Mouse (Mus musculus): ENCODE measurements at regions not wholly inside any gene's neighbourhood (a gene's known extent, or its start where the extent isn't known, plus 50 kb on each side); places are given as distances from the start of the nearest gene placed in this dataset.

DNA sequence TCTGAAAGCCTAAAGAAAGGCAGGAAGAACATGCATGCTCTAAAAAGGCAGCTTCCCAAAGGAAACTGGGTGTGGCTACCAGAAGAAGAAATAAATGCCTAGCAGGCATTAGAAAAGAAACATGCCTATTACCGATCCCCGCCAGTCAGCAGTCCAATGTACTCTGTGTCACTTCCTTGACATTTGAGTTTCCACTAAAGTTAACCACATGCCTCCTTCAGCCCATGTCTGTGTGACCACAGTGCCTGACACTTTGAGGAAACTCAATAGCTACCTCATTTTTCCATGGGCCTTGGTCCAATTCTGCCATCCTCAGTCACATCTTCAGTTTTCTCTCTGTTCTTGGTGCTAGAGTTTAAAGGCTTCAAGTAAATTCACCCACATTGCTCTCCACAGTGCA, 233.7 kb upstream of the Isx start:
- no peak for DNase-seq

DNA sequence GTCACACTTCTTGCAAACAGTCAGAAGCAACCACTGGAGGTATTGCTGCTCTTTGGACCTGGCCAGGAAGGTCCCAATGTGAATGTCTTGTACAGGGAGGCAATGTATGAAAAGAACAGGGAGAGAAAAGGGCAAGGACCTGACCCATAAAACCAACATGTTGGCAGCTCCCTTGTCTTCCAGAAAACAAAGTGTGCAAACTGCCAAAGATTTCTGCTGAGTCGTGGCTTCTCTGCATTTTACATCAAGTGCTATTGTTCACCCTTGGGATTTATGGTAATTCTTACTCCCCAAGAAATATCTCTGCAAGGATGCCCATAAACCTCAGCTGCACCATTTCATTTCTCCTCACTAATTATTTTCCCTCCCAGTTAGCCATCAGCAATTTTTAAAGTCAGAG, 232.3 kb upstream of the Isx start:
- no peak for DNase-seq

DNA sequence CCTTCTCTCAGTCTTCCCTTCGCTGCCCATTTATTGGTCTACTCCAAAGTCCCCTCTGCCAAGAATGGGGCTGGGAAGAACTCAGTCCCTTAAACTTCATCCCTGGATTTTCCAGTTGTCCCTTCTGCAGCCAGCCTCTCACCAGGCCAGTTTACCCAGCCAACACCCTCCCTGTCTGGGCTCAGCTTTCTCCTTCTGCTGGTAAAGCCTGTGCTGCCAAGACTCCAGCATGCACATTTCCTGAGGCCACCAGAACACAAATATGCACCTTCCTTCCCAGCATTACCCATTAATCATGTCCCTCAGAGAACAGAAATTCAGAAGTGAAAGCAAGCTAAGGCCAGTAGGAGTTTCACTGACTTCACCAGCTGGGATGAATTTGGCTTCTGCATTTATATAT, 213.0 kb upstream of the Isx start:
- DNase-seq, result peak; percentile 73 to 83

DNA sequence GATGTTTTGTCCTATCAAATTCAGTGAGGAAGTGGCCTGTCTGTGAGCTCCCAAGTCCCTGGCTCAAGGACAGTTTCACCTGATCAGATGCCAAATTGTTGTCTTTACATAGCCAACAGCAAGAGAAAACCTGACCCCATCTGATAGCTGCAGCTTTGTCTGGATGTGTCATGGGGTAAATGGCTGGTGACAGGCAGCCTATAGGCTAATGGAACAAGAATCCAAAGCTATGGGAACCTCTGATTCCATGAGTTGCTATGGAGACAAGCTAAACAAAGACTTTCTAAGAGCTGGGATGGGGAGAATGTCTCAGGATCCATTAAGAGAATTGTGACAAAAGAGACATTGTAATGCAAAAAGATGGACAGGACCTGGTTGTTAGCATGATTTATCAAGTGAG, 184.6 kb upstream of the Isx start:
- peak in 1 of 2 experiments; percentile 3 for DNase-seq

DNA sequence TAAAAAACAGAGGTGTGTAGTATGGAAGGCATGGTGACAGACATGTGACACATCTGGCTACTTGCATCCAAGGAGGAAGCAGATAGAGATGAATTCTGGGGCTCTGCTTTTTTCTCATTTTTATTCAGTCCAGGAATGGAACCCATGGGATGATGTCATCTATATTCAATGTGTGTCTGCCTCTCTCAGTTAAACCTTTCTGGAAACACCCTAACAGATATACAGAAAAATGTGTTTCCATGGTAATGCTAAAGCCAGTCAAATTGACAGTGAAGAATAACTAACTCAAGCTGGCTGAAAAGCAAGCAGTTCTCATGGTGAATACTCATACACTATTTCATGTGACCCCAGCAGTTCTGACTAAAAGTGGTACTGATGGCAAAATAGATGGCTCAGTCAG, 177.0 kb upstream of the Isx start:
- no peak for DNase-seq

DNA sequence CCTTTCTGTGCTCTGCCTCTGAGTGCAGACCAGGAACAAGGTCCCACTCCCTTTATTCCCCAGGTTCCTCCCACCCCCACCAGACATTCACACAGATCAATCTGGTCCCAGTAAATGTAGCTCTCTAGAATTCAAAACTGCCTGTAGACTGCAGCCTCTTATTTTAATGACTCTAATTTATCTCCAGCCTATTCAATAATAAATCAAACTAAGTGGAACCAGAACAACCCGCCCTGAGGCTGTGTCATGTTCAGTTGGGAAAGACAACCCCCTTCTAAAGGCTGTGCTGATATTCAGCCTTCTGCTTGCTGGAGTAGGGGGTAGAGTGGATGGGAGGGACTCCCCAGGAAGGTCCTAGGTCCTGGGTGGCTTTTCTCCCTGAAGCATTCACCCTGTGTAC, 175.7 kb upstream of the Isx start:
- no peak for DNase-seq

DNA sequence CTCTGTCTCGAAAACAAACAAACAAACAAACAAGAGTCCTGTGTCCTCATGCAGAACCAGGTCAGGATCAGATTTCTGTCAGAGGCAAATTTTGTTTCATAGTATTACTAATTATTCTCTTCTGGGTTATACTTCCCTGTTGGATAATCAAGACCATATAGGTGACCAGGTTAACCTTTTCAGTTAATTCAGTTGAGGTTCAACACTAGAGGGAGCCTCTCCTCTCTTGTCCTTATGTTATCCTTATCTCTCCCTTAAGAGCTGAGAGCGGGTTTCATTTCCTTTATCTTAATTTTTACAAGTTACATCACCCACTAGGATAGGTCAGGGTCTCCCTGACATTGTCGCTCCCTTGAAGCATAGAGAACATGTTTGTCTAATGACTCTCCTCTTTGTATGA, 160.4 kb upstream of the Isx start:
- DNase-seq, result no peak

DNA sequence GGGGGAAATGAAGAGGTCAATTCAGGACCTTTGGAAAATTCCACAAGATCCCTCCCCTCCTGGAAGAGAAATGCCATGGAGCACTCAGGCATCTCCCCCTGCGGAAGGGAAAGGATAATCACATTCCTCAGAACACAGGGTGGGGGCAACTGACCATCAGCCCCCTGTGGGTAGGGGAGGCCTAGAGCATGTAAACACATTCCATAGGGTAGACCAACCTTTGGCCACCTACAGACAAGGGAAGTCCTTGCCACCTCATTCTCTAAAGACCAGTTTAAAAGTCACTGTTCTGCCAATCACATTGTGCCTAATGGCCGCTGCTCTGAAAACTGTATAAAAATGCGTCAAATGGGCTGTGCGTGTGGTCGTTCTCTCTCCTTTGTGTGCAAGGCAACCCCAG, 156.9 kb upstream of the Isx start:
- no peak for DNase-seq

DNA sequence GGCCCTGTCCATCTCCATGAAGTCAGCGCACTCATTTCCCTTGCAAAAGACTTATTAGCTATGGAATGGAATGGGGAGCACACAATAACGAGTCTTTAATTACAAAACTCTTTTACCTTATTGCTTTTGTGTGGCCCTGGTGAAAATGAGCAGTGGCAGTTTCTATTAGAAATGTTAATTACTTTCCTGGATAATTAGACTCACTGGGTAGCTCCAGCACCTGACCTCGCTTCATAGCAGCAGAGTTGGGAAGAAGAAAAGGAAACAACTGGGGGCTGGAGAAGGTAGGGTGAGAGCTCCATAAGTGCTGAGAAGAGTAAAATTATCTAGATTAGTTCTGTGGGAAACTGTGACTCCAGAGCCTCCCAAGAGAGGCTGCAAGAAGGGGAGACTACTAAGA, 108.2 kb upstream of the Isx start:
- no peak for DNase-seq

DNA sequence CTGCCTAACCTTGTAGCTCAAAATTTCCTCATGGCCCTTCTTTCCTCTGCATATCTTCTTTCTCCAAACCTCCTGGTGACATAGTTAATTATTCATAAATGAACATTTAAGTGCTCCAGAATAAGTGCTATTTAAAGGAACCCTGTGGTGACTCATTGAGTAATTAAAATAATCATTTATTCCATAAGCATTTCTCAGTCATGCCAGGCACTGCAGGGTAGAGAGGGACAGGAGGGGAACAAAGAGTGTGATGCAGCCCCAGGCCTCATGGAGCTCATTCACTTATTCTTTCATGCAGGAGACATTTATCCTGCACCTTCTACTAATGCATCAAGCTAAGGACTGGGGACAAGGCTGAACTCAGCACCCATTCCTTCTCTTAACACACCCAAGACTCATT, 97.4 kb upstream of the Isx start:
- DNase-seq, result no peak

DNA sequence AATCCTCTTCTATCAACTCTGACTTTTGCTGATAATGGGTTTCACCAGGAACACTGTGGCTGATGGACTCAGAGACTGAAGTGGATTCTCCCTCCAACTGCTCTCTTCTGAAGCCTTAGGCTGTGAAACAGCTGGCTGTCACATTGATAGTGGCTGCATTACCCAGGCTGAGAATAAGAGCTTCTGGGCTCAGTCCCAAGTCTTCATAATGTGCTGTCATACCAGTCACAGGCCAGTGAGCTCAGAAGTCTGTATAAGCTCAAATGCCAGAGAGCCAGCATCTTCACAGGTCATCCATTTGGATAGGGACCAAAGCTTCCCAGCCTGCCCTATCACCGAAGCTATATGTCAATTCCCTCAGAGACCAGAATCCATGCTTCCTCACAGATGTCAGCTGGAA, 91.9 kb upstream of the Isx start:
- DNase-seq, result no peak

DNA sequence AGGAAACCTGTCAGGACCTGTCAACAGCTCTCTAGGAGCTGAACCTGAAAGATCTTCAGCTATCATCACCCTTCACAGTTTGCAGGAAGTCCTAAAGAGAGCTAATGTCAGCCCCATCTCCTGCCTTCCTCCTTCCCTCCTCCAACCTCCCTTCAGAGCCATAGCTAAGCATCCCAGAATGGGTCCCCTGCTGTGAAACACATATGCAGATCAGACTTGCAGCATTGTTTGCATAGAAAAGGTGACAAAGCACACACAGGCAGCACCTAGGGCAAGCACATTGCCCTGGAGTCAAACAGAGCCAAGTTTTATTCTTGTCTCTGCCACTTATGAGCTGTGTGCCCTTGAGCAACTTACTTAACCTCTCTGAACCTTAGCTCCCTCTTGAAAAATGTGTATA, 64.3 kb upstream of the Isx start:
- DNase-seq, result no peak

DNA sequence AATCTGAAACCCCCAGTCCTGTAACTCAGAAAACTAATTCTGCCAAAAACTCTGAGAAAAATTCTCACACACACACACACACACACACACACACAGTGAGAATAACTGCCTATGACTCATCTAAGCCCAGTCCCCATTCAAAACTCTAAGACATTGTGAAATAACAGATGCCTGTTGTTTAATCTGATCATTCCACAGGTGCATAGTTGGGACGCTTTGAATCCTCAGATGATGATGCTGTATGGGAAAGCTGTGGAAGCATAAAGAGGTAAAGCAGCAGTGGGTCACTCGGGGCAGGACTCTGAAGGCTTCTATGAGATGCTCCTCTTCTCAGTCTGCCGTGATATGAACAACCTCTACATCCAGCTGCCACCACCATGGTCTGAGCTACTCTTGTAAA, 62.9 kb upstream of the Isx start:
- DNase-seq, result no peak

DNA sequence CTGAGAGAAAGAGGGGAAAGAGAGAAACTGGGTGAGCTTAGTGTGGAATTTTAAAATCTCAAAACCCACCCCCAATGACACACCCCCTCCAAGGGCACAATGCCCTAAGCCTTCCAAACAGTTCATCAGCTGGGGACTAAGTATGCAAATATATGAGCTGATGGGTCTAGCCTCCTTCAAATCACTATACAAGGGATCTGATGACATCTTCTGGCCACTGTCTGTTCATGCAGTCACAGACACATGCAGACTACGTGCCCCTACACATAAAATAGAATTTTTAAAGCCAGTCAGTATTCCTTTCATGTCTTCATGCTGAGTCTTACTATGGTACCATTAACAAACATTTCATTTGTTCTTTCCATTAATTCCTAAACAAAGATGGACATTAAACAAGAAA, 54.5 kb upstream of the Isx start:
- DNase-seq, result peak in 1 of 2 experiments; percentile 5

DNA sequence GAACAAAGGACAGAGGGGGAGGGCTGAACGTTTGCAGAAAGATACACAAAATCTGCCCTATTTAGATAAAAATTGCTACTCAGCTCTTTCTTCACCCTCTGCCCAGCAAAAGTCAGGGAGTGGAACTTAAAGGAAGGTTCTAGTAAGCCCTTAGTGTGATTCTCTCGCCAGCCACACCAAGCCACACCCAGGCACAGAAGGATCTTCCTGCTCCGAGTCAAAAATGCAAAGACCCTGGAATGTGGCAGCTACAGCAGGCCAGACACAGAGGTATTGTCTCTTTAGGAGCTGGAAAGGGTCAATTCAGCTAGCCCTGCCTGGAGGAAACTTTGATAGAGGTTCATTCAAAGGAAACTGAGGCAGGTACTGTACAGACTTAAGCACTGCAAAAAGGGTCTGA, 52.3 kb upstream of the Isx start:
- DNase-seq, result no peak

DNA sequence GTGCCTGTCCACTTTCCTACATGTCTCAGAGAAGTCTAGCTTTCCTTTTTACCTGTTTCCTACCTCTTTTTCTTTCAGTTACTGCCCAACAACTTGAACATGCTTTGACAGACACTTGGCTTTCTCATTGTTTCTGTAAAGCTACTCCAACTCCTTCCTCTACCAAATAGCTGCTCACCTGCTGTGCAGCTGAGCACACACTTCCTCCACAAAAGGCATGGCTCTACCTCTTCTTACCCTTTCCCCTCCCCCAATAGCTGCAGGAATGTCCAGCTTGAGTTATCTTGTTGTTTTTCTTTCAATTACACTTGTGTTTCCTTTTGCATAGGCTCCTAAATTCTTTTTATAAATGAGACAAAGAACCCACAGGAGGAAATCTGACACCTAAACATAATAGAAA, 50.7 kb upstream of the Isx start:
- no peak for DNase-seq
